Mouse (Mus musculus) forebrain, embryonic 14.5 days (tissue): ENCODE measurements around the gene Rfc4. TPM values are rescaled to one million over a fixed set of nuclear protein-coding genes. Genes with fewer than 3 reads are reported as not detected.

Experiments
- ATAC-seq: fragments of 200-750 bp; cut with Nextera tagmentation; 2 replicates; pipeline ENCODE4 v1.8.0; 2017; ENCODE audit warnings: mild to moderate bottlenecking, moderate library complexity
- DNase-seq: peaks from one replicate; pipeline ENCODE4 v3.0.0-alpha.2; 2015; ENCODE audit warnings: low spot score
- H3K27ac ChIP-seq: fragments of 300-500 bp; sonication (generic); 2 replicates; pipeline ENCODE4 v1.5.1; 2014; ENCODE audit warnings: low read depth, mild to moderate bottlenecking, control low read depth, low read length, moderate library complexity
- H3K27me3 ChIP-seq: fragments of 300-500 bp; sonication (generic); replicated peaks from 2 replicates; pipeline ENCODE4 v1.6.1; 2014; ENCODE audit warnings: low read length, control low read depth, mixed read lengths; ENCODE audit not compliant: control insufficient read depth, insufficient read depth
- H3K36me3 ChIP-seq: fragments of 300-500 bp; sonication (generic); 2 replicates; pipeline ENCODE4 v1.6.1; 2014; ENCODE audit warnings: low read length, control low read depth; ENCODE audit not compliant: control insufficient read depth, insufficient read depth
- H3K4me1 ChIP-seq: fragments of 300-500 bp; sonication (generic); 2 replicates; pipeline ENCODE4 v1.6.1; 2014; ENCODE audit warnings: antibody characterized with exemption, low read length, control low read depth; ENCODE audit not compliant: control insufficient read depth, insufficient read depth
- H3K4me2 ChIP-seq: fragments of 300-500 bp; sonication (generic); 2 replicates; pipeline ENCODE4 v1.6.1; 2014; ENCODE audit warnings: mild to moderate bottlenecking, control low read depth, low read length
- H3K4me3 ChIP-seq: fragments of 300-500 bp; sonication (generic); 2 replicates; pipeline ENCODE4 v1.5.1; 2014; ENCODE audit warnings: low read depth, low read length, control low read depth
- H3K9ac ChIP-seq: fragments of 300-500 bp; sonication (generic); 2 replicates; pipeline ENCODE4 v1.6.1; 2014; ENCODE audit warnings: mild to moderate bottlenecking, low read length, control low read depth, moderate library complexity
- H3K9me3 ChIP-seq: fragments of 300-500 bp; sonication (generic); replicated peaks from 2 replicates; pipeline ENCODE4 v1.6.1; 2016; ENCODE audit warnings: low read length, control low read depth, mixed read lengths; ENCODE audit not compliant: control insufficient read depth
- WGBS: fragments of 180-500 bp; shearing (Covaris S2); extraction: QIAGEN DNeasy Blood & Tissue Kit; methylation state at CpG from one replicate; pipeline ENCODE4 v1.1.7; 2014; 5-methylcytosine and 5-hydroxymethylcytosine counted together
- polyA plus RNA-seq: library from polyadenylated mRNA; unstranded; fragments of >200 nt; fragmentation: Nextera tagmentation; extraction: Ambion mirVana; gene quantifications from 2 replicates; pipeline ENCODE4 v1.2.1, GENCODE M21; 2014

Gene Rfc4
- polyA plus RNA-seq, 1 experiment from 2014 or later: 110 TPM

GRCm38 (mm10) chr16:23145211-23145610 is 17.7 kb upstream of the Rfc4 start:
- no peak for ATAC-seq
- WGBS: 67% methylated on average over 5 of the region's 5 CpGs
- Histone ChIP-seq H3K9ac (no peak overlapping the region), H3K4me3 (no peak overlapping the region), H3K36me3 (no peaks in the 10 kb centered on the region), H3K4me2 (no peak overlapping the region), H3K4me1 (no peaks in the 10 kb centered on the region), H3K9me3 (no peaks in the 10 kb centered on the region), H3K27ac (no peak overlapping the region), H3K27me3 (no peaks in the 10 kb centered on the region)
- no peak for DNase-seq

- H3K4me2 ChIP-seq: no peak overlapping the region
- H3K9ac ChIP-seq: no peak overlapping the region
- DNase-seq (no peak), ATAC-seq (no peak)
- H3K9me3 ChIP-seq: no peaks in the 10 kb centered on the region
- no peaks in the 10 kb centered on the region for H3K4me1 ChIP-seq
- no peak overlapping the region for H3K4me3 ChIP-seq
- H3K27me3 ChIP-seq: no peaks in the 10 kb centered on the region
- no peaks in the 10 kb centered on the region for H3K36me3 ChIP-seq
- no peak overlapping the region for H3K27ac ChIP-seq
- 87% methylated on average over 7 of the region's 7 CpGs for WGBS
Observed at GRCm38 (mm10) chr16:23144326-23144725, 16.8 kb upstream of the Rfc4 start.

GRCm38 (mm10) chr16:23140911-23141310 is 13.4 kb upstream of the Rfc4 start:
- Histone ChIP-seq H3K27me3 (no peaks in the 10 kb centered on the region), H3K9ac (no peak overlapping the region), H3K4me3 (no peak overlapping the region), H3K4me1 (no peaks in the 10 kb centered on the region), H3K36me3 (no peaks in the 10 kb centered on the region), H3K9me3 (no peaks in the 10 kb centered on the region), H3K4me2 (no peak overlapping the region), H3K27ac (no peak overlapping the region)
- DNase-seq: no peak
- 92% methylated on average over 3 of the region's 3 CpGs for WGBS
- ATAC-seq: no peak

GRCm38 (mm10) chr16:23136406-23136970 is 9.0 kb upstream of the Rfc4 start:
- ATAC-seq (no peak), DNase-seq (no peak)
- 74% methylated on average over 4 of the region's 4 CpGs for WGBS

GRCm38 (mm10) chr16:23135421-23136149 is 8.0 kb upstream of the Rfc4 start:
- no peak overlapping the region for H3K4me3 ChIP-seq
- DNase-seq (peak; percentile 79), ATAC-seq (0 out of 2 replicates have a peak, but pooled peaks have one; percentile 32)
- no peaks in the 10 kb centered on the region for H3K36me3 ChIP-seq
- H3K4me2 ChIP-seq: no peak overlapping the region
- no peak overlapping the region for H3K27ac ChIP-seq
- H3K9me3 ChIP-seq: no peaks in the 10 kb centered on the region
- no peaks in the 10 kb centered on the region for H3K27me3 ChIP-seq
- WGBS: 24% methylated on average over 11 of the region's 11 CpGs
- H3K9ac ChIP-seq: no peak overlapping the region
- H3K4me1 ChIP-seq: no peaks in the 10 kb centered on the region

More at GRCm38 (mm10) chr16:23136406-23136970, 9.0 kb upstream of the Rfc4 start:
- Histone ChIP-seq H3K4me1 (no peaks in the 10 kb centered on the region), H3K4me3 (no peak overlapping the region), H3K9me3 (no peaks in the 10 kb centered on the region), H3K36me3 (no peaks in the 10 kb centered on the region), H3K27me3 (no peaks in the 10 kb centered on the region), H3K4me2 (no peak overlapping the region), H3K27ac (no peak overlapping the region), H3K9ac (no peak overlapping the region)

GRCm38 (mm10) chr16:23132336-23132735 is 4.8 kb upstream of the Rfc4 start:
- ATAC-seq: no peak
- Histone ChIP-seq H3K27ac (no peak overlapping the region), H3K27me3 (no peaks in the 10 kb centered on the region), H3K9ac (no peak overlapping the region), H3K4me3 (no peak overlapping the region), H3K4me1 (no peaks in the 10 kb centered on the region), H3K36me3 (no peaks in the 10 kb centered on the region), H3K9me3 (no peaks in the 10 kb centered on the region), H3K4me2 (no peak overlapping the region)
- no peak for DNase-seq
- WGBS: 91% methylated on average over 1 of the region's 1 CpGs

- no peak overlapping the region for H3K9ac ChIP-seq
- no peak overlapping the region for H3K4me3 ChIP-seq
- no peaks in the 10 kb centered on the region for H3K36me3 ChIP-seq
- H3K9me3 ChIP-seq: no peaks in the 10 kb centered on the region
- no peak overlapping the region for H3K4me2 ChIP-seq
- no peaks in the 10 kb centered on the region for H3K27me3 ChIP-seq
- DNase-seq (no peak), ATAC-seq (no peak)
- peaks cover 6% of the 10 kb centered on the region; the same call in 1 of the 2 replicates for H3K4me1 ChIP-seq
- H3K27ac ChIP-seq: no peak overlapping the region
- 90% methylated on average over 3 of the region's 3 CpGs for WGBS
Observed at GRCm38 (mm10) chr16:23130303-23130702, 2.8 kb upstream of the Rfc4 start.

GRCm38 (mm10) chr16:23127311-23127672 is 245 bp downstream of the Rfc4 start:
- Histone ChIP-seq H3K9ac (peak overlapping the region; percentile 92), H3K4me2 (peak overlapping the region; percentile 91), H3K9me3 (no peaks in the 10 kb centered on the region), H3K27ac (peak overlapping the region; percentile 95; the same call in 1 of the 2 replicates), H3K4me3 (peak overlapping the region; percentile 73), H3K4me1 (peaks cover 6% of the 10 kb centered on the region; the same call in 1 of the 2 replicates), H3K27me3 (no peaks in the 10 kb centered on the region), H3K36me3 (peaks cover 11% of the 10 kb centered on the region)
- no peak for DNase-seq
- WGBS: 3% methylated on average over 4 of the region's 4 CpGs
- no peak for ATAC-seq

- 93% methylated on average over 4 of the region's 4 CpGs for WGBS
- Histone ChIP-seq H3K27me3 (no peaks in the 10 kb centered on the region), H3K4me1 (peaks cover 6% of the 10 kb centered on the region; the same call in 1 of the 2 replicates), H3K27ac (no peak overlapping the region), H3K4me2 (no peak overlapping the region), H3K4me3 (no peak overlapping the region), H3K36me3 (peaks cover 24% of the 10 kb centered on the region), H3K9me3 (no peaks in the 10 kb centered on the region), H3K9ac (no peak overlapping the region)
- ATAC-seq (no peak), DNase-seq (no peak)
Observed at GRCm38 (mm10) chr16:23124398-23124797, 3.1 kb downstream of the Rfc4 start.
